Mouse (Mus musculus) splenic B cell, adult 2 months (primary cell): ENCODE measurements at regions not wholly inside any gene's neighbourhood (a gene's known extent, or its start where the extent isn't known, plus 50 kb on each side); places are given as distances from the start of the nearest gene placed in this dataset.

Experiments used
- DNase-seq: peaks from one replicate; pipeline ENCODE4 v3.0.0-alpha.2; 2011; ENCODE audit warnings: low read depth, low spot score
- H3K27me3 ChIP-seq: 2 replicates; pipeline ENCODE4 v1.6.1; 2012; ENCODE audit warnings: mild to moderate bottlenecking, low read length, moderate library complexity, mixed read lengths; ENCODE audit not compliant: control insufficient read depth, poor library complexity, insufficient read depth, severe bottlenecking
- H3K36me3 ChIP-seq: 2 replicates; pipeline ENCODE4 v1.6.1; 2012; ENCODE audit warnings: mild to moderate bottlenecking, low read length, moderate library complexity, mixed read lengths; ENCODE audit not compliant: control insufficient read depth, poor library complexity, insufficient read depth, severe bottlenecking

DNA sequence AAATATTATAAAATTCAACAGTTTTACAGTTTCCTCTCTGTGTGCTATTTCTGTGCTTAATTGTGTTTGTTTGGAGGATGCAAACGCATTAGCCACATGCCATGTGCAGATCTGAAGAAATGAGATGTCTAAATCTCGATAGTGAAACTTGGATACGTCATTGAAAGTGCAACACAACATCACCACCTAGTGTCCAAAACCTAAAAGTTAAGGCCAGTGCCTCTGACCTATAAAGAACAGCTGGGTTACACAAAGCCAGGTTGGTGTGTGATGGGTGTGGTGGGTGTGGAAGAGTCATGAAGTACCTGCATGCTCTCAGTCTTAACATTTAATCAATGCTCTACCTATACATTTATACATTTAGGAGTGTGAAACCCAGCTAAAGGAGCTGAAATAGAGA lies 402.1 kb upstream of the Map3k7 start:
- no peak for DNase-seq
- no peaks in the 10 kb centered on the region for H3K27me3 ChIP-seq
- no peaks in the 10 kb centered on the region for H3K36me3 ChIP-seq

DNA sequence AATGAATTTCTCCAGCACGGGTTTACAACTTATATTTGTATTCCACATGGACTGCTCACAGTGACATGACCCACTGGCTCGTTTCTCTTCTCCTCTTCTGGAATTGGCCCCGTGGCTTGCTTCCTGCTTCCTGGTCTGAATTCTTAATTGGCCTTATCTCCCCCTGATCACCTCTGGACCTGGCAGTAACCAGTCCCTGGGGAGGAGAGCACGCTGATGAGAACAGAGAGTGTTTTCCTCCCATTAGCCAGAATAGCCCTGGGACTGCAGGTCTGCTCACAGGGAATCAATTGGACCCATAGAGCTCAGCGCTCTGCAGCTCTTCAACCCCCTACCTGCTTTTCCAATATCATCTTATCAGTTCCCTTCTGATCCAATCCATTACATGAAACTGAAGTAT lies 397.7 kb upstream of the Map3k7 start:
- H3K27me3 ChIP-seq: no peaks in the 10 kb centered on the region
- H3K36me3 ChIP-seq: no peaks in the 10 kb centered on the region
- no peak for DNase-seq

DNA sequence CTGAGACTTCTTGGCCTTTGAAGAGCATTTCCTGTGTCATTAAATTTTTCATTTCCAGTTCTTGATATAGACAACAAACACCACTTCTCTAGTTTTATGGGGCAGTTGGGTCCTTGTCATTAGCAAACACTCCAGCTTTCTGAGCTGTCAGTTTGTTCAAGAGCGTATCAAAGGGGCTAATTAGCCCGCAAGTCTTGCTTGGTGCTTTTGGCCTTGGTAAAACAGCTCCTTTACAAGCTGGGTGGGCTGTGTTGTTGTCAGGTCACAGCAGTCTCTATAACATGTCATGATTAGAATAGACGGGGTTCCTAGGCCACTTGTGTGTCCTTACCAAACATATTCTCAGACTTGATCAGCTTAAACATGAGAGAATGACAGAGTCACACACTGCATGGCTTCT lies 397.1 kb upstream of the Map3k7 start:
- Histone ChIP-seq H3K27me3 (no peaks in the 10 kb centered on the region), H3K36me3 (no peaks in the 10 kb centered on the region)
- no peak for DNase-seq

DNA sequence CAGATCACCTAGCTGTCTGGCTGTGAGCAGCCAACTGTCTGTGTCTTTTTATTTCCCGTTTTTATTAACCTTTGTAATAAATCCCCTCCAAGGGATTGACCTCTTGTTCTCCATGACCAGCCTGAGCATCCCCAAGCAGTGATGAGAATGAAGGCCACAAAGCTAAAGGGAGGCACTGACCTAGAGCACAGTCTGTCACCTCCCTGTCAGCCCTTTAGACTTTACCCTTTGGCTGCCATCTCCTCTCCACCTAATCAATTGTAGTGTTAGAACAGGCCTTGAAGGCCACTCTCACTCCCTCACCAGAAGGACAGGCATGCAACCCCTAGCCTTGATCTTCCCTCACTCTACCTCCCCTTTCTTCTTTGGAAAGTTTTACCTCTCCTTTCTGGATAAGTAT lies 394.2 kb upstream of the Map3k7 start:
- H3K36me3 ChIP-seq: no peaks in the 10 kb centered on the region
- no peaks in the 10 kb centered on the region for H3K27me3 ChIP-seq
- no peak for DNase-seq

DNA sequence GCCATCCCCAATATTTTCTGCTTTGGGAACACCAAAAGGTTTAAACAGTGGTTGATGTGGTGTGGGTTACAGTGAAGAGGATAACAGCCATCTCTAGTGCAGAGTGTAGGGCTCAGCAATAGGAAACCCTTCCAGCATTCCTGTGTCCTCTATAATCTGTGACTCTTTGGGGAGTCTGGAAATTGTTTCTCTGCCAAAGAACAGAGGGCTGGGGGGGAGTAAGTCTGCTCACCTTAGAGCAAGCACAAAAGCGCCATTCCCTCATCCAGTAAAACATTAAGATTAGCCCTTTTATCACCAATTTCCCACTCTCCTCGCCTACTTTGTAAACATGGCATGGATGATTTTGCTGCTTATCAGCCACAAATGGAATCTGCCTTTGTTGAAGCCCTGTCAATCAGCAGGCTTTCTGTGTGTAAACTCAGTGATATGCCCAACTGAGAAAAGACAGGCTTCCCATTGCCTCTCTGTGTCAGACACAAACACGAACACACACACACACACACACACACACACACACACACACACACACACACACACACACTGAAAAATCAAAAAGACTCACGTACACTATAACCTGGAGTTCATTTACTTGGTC lies 386.8 kb upstream of the Map3k7 start:
- H3K36me3 ChIP-seq: no peaks in the 10 kb centered on the region
- no peak for DNase-seq
- no peaks in the 10 kb centered on the region for H3K27me3 ChIP-seq

DNA sequence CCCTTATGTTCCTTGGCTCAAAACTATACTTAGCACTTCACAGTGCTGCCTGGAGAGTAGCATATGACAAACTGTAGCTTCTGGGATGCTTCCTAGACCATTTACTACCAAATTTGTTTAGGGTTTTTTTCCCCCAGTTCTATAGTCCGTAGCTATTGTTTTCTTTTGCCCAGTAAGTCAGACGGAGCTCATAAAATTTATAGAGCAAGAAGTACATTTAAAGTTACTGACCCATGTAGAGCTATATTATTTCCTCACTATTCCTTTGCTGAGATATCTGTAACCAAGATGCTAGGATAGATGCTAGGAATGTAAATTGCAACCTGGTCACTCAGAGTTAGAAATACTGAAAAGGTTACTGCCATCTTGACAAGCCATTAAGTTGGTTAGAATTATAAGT lies 380.4 kb upstream of the Map3k7 start:
- no peak for DNase-seq
- H3K36me3 ChIP-seq: no peaks in the 10 kb centered on the region
- H3K27me3 ChIP-seq: no peaks in the 10 kb centered on the region

DNA sequence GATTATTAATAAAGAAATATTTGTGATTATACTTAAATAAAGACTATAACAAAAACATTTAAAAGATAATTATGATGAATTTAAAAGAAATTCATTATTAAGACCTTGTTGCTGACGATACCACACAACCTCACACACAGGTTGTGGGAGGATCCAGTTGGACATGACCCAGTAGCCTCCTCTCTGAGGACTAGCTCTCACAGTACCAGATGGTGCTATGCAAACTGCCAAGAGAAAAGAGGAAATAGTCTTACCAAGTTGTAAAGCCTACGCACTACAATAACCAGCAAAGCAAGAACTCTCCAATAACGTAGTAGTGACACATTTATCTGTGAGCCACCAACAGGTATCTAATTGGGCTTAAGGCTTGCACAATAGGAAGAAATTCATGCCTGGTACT lies 379.7 kb upstream of the Map3k7 start:
- no peaks in the 10 kb centered on the region for H3K36me3 ChIP-seq

DNA sequence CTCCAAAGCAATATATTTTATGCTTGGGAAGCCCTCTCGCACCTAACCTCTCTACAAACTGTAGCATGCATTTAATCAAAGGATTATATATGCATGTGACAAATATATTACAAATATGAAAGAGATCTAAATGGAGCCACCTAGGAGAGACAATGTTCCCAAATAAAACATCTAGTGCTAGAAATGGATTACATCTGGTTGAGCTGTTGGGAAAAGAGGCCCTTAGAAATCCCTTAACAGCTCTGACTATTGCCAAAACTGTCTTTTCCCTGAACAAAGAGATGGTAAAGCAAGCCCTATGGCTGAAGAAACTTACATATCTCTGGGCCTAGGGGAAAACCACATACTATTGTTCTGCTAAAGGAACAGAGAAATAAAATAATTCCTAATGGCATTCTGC lies 369.8 kb upstream of the Map3k7 start:
- no peak for DNase-seq
- Histone ChIP-seq H3K27me3 (no peaks in the 10 kb centered on the region), H3K36me3 (no peaks in the 10 kb centered on the region)

More for the DNA sequence above, 379.7 kb upstream of the Map3k7 start:
- DNase-seq: no peak
- no peaks in the 10 kb centered on the region for H3K27me3 ChIP-seq

DNA sequence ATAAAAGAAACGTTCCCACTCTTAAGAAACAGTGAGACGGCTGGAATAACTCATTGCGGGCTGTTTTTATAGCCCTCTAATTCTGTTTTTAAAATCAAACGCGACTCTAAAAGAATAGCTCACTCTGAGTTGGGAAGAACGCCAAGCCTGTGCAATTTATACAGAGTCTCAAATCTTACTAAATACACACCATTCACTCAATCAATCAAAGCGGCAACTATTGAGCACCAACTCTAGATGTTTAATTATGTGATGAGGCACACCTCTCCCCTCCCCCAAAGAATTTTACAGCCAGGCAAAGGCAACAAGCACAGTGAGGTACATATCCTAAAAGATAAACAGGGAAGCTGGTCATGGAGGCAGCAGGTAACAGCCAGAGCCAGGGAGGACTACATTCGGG lies 362.4 kb upstream of the Map3k7 start:
- Histone ChIP-seq H3K36me3 (no peaks in the 10 kb centered on the region), H3K27me3 (no peaks in the 10 kb centered on the region)
- DNase-seq: no peak

DNA sequence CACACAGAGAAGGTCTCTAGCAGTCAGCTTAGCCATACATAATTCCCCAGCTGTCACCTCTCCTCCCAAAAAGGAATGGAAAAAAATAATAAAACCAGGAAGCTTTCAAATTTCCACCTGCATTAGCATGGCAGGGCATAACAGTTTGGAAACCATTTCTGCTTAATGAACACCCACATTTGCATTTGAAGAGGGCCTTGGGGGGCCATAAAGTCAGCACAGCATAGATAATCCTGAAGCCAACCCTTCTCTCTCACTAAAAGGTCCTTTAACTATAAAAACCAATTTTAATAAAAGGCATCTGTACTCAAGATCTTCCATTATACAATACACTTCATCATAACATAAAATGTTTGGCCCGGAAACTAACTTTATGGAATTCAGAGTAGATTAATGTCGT lies 360.1 kb upstream of the Map3k7 start:
- DNase-seq: no peak
- Histone ChIP-seq H3K36me3 (no peaks in the 10 kb centered on the region), H3K27me3 (no peaks in the 10 kb centered on the region)

DNA sequence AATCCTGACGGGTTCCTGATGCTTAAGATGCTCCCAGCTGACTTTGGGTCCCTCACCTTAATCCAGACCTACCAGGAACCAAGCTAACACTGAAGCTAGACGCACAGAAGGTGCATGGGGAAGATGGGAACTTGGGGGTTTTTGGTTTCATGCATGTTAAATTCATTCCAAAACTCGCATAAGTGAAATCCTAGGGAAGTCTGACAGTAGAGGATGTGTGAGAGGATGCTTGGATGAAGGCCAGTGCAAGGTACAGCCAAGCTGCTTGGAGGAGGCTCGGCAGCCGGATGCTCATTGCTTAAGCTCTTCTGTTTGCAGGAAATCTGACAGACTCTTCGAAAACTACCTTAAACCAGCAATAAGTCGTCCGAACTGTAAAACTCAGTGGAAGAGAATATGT lies 355.1 kb upstream of the Map3k7 start:
- no peaks in the 10 kb centered on the region for H3K27me3 ChIP-seq
- DNase-seq: no peak
- no peaks in the 10 kb centered on the region for H3K36me3 ChIP-seq

DNA sequence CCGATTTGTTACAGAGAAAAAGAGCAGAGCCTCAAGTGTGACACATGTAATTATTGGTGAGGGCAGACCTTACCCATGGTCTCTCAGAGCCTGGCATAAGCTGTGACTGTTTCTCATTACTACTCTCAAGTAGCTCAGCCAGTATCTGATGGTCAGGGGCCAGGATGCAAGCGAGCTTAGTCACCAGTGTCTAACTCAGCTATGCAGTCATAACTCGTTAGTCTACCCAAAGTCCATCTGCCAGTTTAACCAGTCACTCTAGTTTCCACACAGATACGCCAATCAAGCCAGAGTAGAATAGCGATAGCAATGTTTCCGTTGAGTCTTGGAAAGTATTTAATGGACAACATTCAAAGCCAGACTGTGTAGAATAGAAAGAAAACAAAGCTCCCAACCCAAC lies 354.3 kb upstream of the Map3k7 start:
- no peak for DNase-seq
- no peaks in the 10 kb centered on the region for H3K36me3 ChIP-seq
- H3K27me3 ChIP-seq: no peaks in the 10 kb centered on the region

DNA sequence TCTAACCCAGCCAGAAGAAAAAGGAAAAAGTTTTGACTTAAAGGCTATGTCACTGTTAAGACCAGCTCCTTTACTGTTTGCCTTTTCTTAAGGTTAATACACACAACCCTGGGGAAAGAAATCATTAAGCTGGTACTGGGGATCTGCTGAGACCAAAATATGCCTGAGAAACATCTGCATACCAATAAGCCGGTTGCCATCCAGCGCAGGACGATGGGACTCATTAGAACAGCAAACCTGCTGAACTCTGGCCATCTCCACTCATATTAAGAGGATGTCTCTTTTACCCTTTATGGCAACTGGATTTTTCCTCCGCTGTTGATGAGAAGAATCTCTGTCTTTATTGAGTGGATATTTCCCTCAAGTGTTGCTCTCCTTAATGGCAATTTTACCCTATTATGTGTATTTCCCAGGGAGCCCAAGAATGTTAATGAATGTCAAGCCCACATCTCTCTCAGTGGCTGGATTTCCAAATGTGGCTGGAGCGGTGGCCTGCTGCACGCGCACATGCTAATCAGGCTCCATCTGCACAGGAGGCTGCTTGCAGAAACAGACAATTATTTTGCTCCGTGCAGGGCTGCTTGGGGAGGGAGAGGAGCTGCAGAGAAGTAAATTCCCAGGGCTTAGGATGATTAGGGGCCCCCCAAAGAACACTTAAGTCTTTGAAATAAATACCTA lies 351.6 kb upstream of the Map3k7 start:
- Histone ChIP-seq H3K36me3 (no peaks in the 10 kb centered on the region), H3K27me3 (no peaks in the 10 kb centered on the region)
- DNase-seq: no peak

DNA sequence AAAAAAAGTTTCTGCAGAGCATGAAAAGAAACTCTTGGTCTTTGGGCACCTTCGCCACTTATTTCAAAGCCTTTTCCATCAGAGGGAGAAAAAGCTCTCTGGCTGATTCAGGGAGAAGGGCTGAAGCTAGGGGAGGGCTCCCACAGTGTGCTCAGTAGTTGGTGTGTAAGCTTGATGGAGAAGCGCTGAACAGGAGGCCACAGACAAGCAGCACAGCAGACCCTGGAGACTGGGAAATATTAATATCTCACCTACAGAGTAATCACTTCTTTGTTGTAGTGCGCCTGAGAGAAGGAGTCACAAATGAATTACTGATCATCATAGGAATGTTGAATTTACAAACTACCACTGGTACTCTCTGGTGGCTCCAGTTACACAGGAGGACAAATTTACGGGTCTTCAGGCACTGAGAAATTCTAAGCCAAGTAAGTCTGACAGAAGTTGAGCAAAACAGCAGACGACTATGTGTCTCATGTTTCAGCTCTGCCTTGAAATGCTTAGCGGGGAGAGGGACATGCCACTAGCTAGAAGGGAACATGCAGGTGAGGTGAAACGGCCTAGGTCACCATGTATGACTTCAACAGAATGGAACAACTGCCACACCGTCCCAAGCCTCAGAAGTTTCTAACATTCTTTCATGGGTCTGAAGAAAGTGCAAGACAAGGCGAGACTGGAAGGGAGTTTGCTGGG lies 350.9 kb upstream of the Map3k7 start:
- Histone ChIP-seq H3K27me3 (no peaks in the 10 kb centered on the region), H3K36me3 (no peaks in the 10 kb centered on the region)
- no peak for DNase-seq

DNA sequence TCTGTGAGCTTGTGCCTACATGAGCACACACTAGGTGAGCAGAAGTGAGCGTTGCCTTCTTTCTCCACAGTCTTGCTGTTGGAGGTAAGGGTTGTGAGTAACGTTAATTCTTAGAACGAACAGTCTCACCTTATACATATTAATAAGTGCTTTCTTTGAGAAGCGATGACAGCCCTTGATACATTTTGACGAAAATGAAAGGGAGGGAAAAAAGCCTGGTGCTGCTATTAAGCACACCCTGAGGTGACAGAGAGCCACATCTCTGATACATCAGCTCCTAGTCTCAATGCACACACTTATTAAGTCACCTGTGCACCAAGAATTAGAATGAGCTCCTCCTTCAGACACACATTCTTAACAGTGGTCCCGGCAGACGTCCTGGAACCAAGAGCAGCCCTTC lies 346.3 kb upstream of the Map3k7 start:
- DNase-seq: no peak
- H3K36me3 ChIP-seq: no peaks in the 10 kb centered on the region
- H3K27me3 ChIP-seq: no peaks in the 10 kb centered on the region
